Mouse (Mus musculus) lung, embryonic 14.5 days (tissue): ENCODE data around the gene Rgr. TPM values are rescaled to one million over a fixed set of nuclear protein-coding genes. Genes with fewer than 3 reads are reported as not detected.
"Not testable (repeated sequence)": the region's sequence is repeated elsewhere in the genome, so short reads cannot be mapped to it uniquely, and the experiment has no call there.

ENCODE experiments used
- ATAC-seq: fragments of 200-750 bp; cut with Nextera tagmentation; 2 replicates; pipeline ENCODE4 v1.8.0; 2017; ENCODE audit warnings: mild to moderate bottlenecking, moderate TSS enrichment, moderate library complexity; ENCODE audit not compliant: insufficient read depth
- DNase-seq: peaks from one replicate; pipeline ENCODE4 v3.0.0-alpha.2; 2015
- H3K27ac ChIP-seq: fragments of 300-500 bp; sonication (generic); 2 replicates; pipeline ENCODE4 v1.5.1; 2014; ENCODE audit warnings: low read depth, mild to moderate bottlenecking, moderate library complexity
- H3K27me3 ChIP-seq: fragments of 300-500 bp; sonication (generic); 2 replicates; pipeline ENCODE4 v1.6.1; 2014; ENCODE audit warnings: low read length, control low read depth; ENCODE audit not compliant: insufficient read depth
- H3K36me3 ChIP-seq: fragments of 300-500 bp; sonication (generic); 2 replicates; pipeline ENCODE4 v1.6.1; 2014; ENCODE audit warnings: control low read depth; ENCODE audit not compliant: insufficient read depth
- H3K4me1 ChIP-seq: fragments of 300-500 bp; sonication (generic); 2 replicates; pipeline ENCODE4 v1.6.1; 2014; ENCODE audit warnings: antibody characterized with exemption, control low read depth; ENCODE audit not compliant: insufficient read depth
- H3K4me2 ChIP-seq: fragments of 300-500 bp; sonication (generic); 2 replicates; pipeline ENCODE4 v1.6.1; 2014; ENCODE audit warnings: mild to moderate bottlenecking
- H3K4me3 ChIP-seq: fragments of 300-500 bp; sonication (generic); 2 replicates; pipeline ENCODE4 v1.5.1; 2014; ENCODE audit warnings: low read depth, low read length
- H3K9ac ChIP-seq: fragments of 300-500 bp; sonication (generic); 2 replicates; pipeline ENCODE4 v1.6.1; 2014
- H3K9me3 ChIP-seq: fragments of 300-500 bp; sonication (generic); 2 replicates; pipeline ENCODE4 v1.6.1; 2016; ENCODE audit warnings: low read depth, low read length, control low read depth
- CTCF ChIP-seq: IDR thresholded peaks from 2 replicates; pipeline ENCODE4 v1.5.1; 2016; ENCODE audit warnings: antibody characterized with exemption, low read depth
- WGBS: fragments of 180-500 bp; shearing (Covaris S2); extraction: QIAGEN DNeasy Blood & Tissue Kit; methylation state at CpG from one replicate; pipeline ENCODE4 v1.1.7; 2014; 5-methylcytosine and 5-hydroxymethylcytosine counted together
- polyA plus RNA-seq: library from polyadenylated mRNA; unstranded; fragments of >200 nt; fragmentation: Nextera tagmentation; extraction: Ambion mirVana; gene quantifications from 2 replicates; pipeline ENCODE4 v1.2.1, GENCODE M21; 2014

Gene Rgr
- polyA plus RNA-seq, 1 experiment from 2014 or later = not detected

DNA sequence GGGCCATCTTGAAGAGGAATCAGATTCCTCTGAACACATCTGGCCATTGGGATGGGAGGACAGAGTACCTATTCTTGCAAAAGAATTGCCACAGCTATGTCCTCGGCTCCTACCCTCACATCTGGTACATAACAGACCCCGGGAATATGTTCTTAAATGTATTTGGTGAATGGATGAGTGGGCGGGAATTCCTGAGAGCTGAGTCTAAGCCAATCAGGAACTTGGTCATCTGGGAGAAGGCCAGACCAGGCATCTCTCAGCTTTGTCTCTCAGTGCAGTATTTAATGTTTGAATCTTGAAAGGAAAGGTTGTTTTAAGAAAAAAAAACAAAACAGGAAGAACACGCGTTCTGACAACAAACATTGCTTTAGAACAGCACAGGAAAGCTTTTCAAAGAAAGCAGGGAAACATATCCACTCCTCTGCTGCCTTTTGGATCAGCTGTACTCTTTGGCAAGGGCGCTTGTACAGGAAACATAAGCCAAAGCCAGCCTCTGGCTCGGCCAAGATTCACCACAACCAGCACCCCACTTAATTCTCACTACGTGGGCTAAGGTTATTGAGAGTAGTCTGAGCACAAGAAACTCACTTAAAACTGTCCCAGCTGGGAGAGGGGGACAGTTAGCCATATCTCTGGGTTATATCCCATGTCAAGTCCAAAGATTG, 45.2 kb downstream of the Rgr start:
- WGBS = 71% methylated on average over 8 of the region's 8 CpGs
- Histone ChIP-seq H3K4me3 (no peak overlapping the region), H3K27ac (no peak overlapping the region), H3K4me2 (no peak overlapping the region), H3K4me1 (no peaks in the 10 kb centered on the region), H3K9ac (no peak overlapping the region), H3K36me3 (no peaks in the 10 kb centered on the region), H3K9me3 (no peaks in the 10 kb centered on the region), H3K27me3 (no peaks in the 10 kb centered on the region)
- no peak for TF ChIP-seq CTCF
- DNase-seq (no peak), ATAC-seq (no peak)

DNA sequence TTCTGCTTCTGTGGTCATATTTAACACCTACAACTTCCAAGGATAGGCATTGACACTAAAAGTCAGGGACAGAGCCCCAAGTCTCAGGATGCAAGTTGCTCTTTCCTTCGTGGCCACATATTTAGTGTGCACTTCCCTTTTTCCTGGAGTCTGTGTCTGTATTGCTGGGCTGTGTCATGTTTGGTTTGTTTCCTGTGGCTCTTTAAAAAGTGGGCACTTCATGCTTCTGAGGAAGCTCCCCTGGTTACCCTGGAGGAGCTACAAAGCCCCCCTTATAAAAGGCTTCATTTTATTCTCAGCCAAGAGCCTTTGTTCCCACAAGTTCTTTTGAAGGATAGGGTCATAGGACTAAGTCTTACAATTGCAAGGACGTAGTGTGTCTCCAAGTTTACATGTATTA, 45.9 kb downstream of the Rgr start:
- no peak for DNase-seq
- ATAC-seq = no peak
- H3K4me1 ChIP-seq = no peaks in the 10 kb centered on the region
- H3K36me3 ChIP-seq = no peaks in the 10 kb centered on the region
- WGBS = 54% methylated on average over 2 of the region's 2 CpGs
- H3K4me2 ChIP-seq = no peak overlapping the region
- H3K4me3 ChIP-seq = no peak overlapping the region
- no peak overlapping the region for H3K27ac ChIP-seq
- H3K9me3 ChIP-seq = no peaks in the 10 kb centered on the region
- no peaks in the 10 kb centered on the region for H3K27me3 ChIP-seq
- TF ChIP-seq CTCF = no peak
- no peak overlapping the region for H3K9ac ChIP-seq

GRCm38 (mm10) chr14:37000780-37001179, 48.0 kb downstream of the Rgr start:
- 75% methylated on average over 6 of the region's 6 CpGs for WGBS
- not testable (repeated sequence) for H3K9me3 ChIP-seq, H3K4me3 ChIP-seq, ATAC-seq, DNase-seq, H3K4me1 ChIP-seq, H3K27ac ChIP-seq, H3K4me2 ChIP-seq, H3K27me3 ChIP-seq, H3K9ac ChIP-seq, H3K36me3 ChIP-seq

- H3K27ac ChIP-seq = no peak overlapping the region
- ATAC-seq (no peak), DNase-seq (no peak)
- H3K4me2 ChIP-seq = no peak overlapping the region
- H3K4me1 ChIP-seq = no peaks in the 10 kb centered on the region
- H3K4me3 ChIP-seq = no peak overlapping the region
- no peaks in the 10 kb centered on the region for H3K27me3 ChIP-seq
- TF ChIP-seq CTCF = no peak
- no peaks in the 10 kb centered on the region for H3K9me3 ChIP-seq
- no peak overlapping the region for H3K9ac ChIP-seq
- no peaks in the 10 kb centered on the region for H3K36me3 ChIP-seq
Measured at GRCm38 (mm10) chr14:36989784-36990183, 59.0 kb downstream of the Rgr start.

DNA sequence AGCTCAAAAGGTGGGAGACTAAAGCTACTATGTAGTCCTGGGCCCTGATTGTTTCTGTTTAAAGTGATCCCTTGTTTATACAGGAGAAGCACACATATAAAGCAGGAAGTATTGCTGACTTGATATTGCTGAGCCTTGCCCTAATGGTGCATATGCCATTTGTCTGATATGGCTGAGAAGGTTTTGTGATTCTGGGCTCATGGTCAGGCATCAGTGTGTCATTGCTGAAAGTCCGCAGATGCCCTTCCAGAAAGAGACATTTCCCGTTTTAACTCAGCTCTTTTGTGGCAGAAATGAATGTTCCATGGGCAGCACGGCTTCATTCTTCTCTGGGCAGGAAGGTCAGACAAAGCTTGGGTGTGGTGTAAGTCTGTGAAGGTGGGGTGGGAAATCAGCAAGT, 63.1 kb downstream of the Rgr start:
- H3K4me1 ChIP-seq = no peaks in the 10 kb centered on the region
- TF ChIP-seq CTCF = no peak
- no peaks in the 10 kb centered on the region for H3K36me3 ChIP-seq
- no peak overlapping the region for H3K27ac ChIP-seq
- H3K9ac ChIP-seq = no peak overlapping the region
- DNase-seq (no peak), ATAC-seq (no peak)
- H3K4me3 ChIP-seq = no peak overlapping the region
- no peak overlapping the region for H3K4me2 ChIP-seq
- no peaks in the 10 kb centered on the region for H3K9me3 ChIP-seq
- WGBS = 81% methylated on average over 3 of the region's 3 CpGs
- no peaks in the 10 kb centered on the region for H3K27me3 ChIP-seq

Other genes with a start within 250 kb of the Rgr start
- 33.9 and 34.8 TPM in 2 replicates for gene Ccser2, start 80.2 kb downstream of the Rgr start, polyA plus RNA-seq
- gene Lrit1, start 5.9 kb upstream of the Rgr start, polyA plus RNA-seq = not detected in 2 replicates
- gene Lrit2, start 19.0 kb upstream of the Rgr start, polyA plus RNA-seq = not detected in 2 replicates
- gene Cdhr1, start 49.4 kb upstream of the Rgr start, polyA plus RNA-seq = not detected in 2 replicates
- gene 2610528A11Rik, start 65.1 kb upstream of the Rgr start, polyA plus RNA-seq = 0.28 and 0.37 TPM in 2 replicates
- 186 and 193 TPM in 2 replicates for gene Ghitm, start 86.3 kb upstream of the Rgr start, polyA plus RNA-seq